Mouse (Mus musculus) cerebellum, postnatal 10 days (tissue): ENCODE measurements around the gene Emsy.

Experiments used
- DNase-seq, 2 experiments: peaks; one replicate each; pipeline ENCODE4 v3.0.0; 2021; ENCODE audit warnings: mixed read lengths in 2 of 2

Gene Emsy

DNA sequence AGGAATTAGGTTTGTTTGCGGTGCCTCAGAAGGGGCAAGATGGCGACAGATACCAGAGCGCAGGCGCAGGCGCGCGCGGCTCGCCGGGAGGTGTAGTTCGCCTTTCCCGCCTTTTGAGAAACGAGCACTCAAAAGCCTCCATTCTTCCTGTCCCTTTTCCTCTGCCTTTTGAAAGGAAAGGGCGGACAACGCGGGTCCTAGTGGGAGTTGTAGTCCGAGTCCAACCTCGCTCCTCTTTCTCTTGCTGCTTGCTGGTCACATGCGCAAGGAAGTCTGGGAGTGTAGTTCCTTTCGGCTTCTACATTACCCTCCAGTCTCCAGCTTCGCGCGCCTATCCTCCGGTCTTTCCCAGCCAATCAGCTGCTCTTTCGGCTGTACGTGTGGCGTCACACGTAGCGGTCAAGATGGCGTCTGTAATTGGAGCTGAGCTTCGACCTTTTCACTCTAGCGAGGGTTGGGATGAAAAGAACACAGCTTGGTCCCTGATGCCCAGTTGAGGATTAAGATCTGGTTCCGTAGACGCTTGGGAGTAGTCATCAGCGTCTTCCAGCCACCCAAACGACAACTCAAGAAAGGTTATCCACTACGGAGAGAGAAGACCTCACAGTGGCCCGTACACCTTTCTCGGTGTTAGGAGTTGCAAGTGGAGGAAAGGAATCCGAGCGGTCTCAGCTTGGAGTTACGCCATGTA lies at the start of gene Emsy:
TSS of gene Emsy (minus strand) at position 253 of the 691 bp plus-strand sequence.
- DNase-seq, result peak; percentile 95 to 96

DNA sequence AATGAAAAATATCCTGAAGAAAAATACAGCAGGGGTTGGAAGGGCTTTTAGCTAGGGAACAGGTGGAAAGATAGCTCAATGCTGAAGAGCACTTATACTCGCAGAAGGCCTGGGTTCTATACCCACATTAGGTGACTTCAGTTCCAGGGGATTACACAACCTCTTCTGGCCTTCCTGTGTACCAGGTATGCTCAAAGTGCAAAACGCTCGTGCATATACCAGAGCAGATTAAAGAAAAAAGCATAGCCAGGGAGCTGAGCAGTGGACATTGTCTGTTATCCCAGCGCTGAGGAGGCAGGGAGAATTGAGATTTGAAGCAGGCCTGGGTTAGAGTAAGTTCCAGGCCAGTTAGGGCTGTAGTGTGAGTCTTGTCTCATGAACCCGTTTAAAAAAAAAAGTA lies 47.7 kb upstream of the Emsy start:
- DNase-seq, result no peak

DNA sequence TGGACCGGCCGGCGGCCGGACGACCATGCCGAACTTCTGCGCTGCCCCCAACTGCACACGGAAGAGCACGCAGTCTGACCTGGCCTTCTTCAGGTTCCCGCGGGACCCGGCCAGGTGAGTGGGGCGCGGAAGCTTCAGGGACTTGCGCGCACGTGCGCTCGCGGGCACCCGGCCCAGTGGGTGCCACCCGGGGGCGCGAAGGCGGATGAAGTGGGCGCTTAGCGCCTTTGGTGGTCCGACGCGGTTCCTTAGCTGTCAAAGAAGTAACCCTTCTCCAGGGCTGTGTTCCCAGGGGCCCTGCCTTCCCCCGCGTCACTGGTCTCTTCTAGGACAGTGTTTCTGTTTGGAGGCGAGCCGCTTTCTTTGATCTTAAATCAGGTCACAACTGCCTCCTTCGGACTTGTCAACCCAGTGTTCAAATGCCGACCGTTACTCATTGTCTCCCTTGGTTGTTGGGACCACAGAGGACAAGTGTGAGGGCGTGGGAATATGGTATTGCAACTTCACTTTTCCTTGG lies 46.8 kb upstream of the Emsy start:
- DNase-seq, result peak in 1 of 2 experiments; percentile 67

DNA sequence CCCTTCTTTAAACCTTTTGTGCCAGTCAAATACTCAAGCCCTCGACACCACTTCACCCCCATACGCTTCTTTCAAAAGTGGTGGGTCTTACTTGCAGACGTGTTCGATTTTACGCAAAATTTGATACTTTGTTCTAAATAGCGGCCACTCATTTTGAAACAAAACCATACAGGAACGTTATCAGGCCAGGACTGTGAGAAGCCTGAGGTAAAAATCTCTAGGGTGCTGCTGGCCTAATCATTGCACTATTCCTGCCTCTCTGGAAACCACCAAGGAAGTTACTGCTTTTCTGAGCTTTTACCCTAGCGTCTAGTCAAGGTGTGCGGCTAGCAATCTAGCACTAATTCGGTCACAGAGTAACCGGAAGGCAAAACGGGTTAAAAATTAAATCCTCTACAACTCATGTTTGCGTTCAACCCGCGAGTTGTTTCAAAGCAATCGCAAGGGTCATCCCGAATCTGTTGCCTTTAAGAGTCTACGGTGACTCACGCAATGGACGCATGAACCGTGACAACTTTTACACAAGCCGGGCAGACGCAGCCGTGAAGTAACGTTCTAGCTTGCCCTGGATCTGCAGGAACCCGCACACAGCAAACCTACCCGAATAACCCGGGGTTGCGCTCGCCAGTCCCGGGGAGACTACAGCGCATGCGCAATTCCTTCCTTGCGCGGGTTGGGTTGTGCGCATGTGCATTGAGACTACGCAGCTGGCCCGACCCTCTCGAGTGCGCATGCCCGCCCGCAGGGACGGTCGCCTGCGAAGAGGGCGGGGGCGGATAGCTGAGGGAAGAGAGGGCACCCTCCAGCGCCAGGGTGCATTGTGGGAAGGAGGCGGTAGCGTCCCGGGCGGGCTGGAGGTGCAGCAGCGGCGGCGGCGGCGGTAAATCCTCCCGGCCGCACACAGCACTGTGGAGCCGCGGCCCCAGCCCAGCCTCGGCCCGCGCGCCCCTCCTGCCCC lies 46.0 kb upstream of the Emsy start, which contains the start of gene Thap12:
TSS of gene Thap12 (plus strand) at position 821 of the 958 bp plus-strand sequence.
- peak; percentile 99 to 100 for DNase-seq

DNA sequence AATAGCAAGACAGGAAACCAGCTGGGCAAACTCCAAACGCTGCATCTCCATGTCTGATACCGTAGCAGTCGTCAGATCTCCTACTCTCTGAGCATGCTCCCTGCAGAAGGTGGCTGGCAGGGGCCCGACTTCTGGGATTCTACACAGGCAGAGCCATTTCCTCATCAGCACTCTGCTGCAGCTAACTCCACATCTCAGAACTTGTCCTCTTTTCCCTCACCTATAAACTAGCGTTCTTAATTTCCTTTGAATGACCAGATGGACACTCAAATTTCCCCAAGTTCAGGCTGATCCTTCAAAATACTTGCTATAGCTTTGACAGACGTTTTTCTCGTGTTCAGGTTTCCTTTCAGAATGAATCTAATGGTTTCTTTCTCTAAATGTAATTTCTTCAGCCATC lies 45.2 kb upstream of the Emsy start:
- DNase-seq, result peak; percentile 28 to 33

DNA sequence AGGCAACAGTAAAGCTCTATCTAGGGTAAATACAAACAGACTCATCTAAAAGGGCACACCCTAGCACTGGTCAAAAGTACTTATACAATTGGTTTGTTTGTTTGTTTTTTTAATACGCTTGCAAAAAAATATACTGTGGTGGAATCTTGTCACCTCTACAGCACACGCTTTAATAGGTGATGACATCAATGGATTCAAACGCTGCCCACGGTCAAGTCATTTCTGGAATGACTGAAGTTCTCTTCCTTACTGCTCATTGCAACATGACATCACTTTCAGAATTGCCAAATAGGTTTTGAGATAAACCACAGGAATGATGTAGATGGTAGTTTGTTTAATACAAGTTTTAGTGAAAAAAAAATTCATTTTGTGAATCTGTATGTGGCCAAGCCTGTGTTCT lies 42.0 kb upstream of the Emsy start:
- no peak for DNase-seq

DNA sequence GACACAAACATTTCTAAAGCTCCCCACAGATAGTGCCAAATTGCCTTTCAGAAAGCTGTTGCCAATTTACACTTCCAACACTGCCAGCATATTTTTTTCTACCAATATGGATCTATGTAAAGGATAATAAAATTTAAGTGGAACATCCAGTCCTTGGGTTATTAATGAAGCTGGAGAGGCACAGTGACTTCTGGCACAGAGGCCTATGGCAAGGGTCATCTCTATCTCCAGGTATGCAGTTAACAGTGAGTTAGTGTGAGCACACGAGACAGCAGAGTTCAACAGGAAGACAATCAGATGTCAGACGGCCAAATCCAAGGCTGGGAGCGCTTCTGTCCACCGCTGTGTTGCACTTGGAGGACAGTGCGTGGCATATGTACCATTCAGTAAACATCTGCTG lies 41.5 kb upstream of the Emsy start:
- DNase-seq, result no peak

DNA sequence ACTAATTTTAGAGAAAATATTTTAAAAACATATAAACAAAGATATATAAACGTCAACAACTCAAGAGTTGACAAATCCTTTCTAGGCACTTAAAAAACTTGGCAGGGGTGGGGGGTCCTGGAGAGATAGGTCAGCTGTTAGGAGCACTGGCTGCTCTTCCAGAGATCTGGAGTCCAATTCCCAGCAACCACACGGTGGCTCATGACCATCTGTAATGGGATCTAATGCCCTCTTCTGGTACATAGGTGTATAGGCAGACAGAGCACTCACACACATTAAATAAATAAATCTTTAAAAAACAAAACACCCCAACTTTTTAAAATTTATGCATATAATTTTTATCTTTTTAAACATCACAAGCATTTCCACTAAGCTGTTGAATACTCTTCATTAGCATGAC lies 40.9 kb upstream of the Emsy start:
- peak; percentile 59 to 62 for DNase-seq

DNA sequence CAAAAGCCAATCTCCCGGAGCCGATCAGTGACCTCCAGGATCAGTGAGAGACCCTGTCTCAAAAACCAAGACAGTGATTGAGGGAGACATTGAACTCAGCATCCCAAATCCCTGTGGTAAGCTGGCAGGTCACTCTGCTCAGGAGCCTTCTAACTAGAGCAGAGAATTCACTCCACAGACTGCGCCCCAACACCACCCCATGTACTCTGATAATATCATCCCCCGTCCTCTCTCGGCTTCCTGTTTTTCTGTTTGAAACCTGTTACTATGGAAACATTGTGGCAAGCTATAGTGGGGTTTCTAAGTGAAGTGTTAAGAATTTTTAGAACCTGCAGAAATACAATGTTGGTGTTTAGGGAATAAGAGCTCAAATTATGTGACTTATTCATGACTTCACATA lies 37.5 kb upstream of the Emsy start:
- no peak for DNase-seq

DNA sequence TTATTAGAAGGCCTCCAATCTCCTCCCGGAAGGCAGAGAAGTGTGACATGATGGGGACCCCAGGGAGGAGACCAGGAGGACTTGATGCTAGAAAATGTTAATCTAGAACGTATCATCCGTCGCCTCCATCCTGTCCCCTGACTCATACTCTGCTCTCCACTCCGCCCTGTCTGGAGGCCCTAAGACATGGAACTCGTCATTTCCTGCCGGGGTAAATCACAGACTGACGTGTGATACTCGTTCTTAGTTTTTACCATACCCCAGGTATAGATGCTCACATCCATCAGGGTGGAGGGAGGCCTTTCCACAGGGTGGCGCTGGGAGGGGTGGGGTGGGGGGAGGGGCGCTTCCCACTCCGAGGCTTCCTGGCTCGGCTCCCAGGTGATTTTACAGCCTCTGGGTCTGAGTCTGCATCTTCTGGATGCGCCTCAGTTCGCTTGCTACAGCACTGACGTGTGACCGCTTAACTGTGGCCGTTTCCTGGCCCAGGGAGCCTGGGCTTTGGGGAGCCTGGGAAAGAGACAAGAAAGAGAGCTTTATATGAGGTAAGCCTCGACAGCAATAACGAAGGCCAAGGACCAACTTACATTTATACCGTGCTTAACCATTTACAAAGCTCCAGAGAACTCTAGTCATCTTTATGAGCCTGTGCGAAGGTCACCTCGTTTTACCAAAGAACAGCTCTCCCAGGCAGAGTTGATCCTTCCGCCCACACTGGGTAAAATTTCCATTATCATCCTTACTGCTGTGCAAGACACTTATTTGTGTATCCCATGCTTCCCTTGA lies 36.4 kb upstream of the Emsy start:
- peak; percentile 44 to 45 for DNase-seq

DNA sequence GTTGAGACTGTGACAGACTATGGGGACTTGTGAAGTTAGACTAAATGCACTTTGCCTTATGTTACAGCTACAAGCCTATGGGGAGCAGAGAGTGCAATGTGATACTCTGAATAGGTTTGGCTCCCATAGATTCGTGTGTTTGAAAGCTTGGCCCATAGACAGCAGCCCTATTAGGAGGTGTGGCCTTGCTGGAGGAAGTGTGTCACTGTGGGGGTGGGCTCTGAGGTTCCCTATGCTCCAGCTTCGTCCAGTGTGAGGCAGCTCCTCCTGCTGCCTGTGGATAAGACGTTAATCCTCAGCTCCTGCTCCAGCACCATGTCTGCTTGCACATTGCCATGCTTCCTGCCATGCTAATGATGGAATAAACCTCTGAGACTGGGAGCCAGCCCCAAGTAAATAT lies 34.2 kb upstream of the Emsy start:
- DNase-seq, result no peak

DNA sequence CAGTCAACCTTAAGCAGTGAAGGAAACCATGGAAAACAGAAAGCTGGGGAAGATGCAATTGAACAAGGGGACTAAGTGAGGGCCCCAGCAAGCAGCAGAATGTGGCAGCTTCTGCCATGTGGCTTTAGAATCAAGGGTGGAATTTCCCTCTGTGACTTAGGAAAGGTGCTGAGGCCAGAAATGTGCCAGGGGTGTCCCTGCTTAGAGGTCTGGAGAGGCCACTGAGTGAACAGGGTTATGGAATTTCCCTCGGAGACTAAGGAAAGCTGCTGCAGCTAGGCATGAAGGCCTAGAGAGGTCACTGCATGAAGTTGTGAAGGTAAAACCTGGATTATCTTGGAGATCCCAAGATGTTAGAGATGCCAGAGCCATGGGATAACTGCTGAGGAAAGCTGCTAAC lies 33.5 kb upstream of the Emsy start:
- DNase-seq, result no peak

DNA sequence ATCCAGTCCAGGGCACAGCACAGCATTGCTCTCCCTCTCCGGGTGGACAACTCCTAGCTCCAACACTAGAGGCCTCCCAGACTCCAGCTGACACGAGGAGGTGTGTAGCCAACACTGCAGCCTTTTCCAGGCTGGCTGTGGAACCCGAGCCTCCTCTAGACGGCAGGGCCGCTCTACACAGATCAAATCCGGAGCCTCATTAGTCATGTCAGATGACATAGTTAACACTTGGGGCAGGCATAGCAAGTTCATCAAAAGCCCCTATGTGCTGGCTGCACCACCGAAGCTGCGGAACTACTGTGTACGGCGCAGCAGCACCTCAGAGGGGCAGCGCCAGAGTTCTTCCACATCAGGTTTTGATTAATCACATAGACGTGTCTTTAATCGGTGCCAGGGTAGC lies 29.3 kb upstream of the Emsy start:
- peak; percentile 50 to 51 for DNase-seq

DNA sequence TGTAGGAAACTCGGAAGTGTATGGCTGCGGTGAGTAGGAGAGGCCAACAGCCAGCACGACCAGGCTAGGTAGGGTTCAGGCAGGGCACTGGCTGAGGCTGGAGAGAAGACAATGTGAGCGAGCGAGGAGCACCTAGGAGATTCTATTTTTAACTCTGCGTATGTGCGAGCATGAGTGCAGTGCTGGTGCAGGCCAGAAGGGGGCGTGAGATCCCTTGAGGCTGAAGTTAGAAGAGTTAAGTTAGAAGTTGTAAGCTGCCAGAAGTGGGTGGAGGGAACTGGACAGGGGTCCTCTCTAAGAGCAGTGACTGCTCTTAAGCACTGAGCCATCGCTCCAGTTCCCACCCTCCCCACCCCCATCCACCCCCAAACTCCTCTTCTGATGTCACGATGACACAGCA lies 26.2 kb upstream of the Emsy start:
- DNase-seq, result no peak

DNA sequence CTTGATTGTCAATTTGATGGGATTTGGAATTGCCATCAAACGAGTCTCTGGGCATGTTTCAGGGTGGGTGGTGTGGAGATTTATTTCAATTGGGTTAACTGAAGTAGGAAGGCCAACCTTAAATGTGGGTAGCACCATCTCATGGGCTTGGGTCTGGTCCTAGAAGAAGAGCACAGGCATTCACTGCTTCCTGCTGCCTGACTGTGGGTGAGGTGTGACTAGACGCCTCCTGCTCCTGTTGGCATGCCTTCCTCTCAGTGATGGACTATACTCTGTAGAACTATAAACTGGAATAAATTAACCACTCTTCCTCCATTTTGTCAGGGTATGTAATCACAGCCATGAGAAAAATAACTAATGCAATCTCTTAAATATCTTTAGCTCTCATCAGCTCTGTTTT lies 24.1 kb upstream of the Emsy start:
- DNase-seq, result no peak

DNA sequence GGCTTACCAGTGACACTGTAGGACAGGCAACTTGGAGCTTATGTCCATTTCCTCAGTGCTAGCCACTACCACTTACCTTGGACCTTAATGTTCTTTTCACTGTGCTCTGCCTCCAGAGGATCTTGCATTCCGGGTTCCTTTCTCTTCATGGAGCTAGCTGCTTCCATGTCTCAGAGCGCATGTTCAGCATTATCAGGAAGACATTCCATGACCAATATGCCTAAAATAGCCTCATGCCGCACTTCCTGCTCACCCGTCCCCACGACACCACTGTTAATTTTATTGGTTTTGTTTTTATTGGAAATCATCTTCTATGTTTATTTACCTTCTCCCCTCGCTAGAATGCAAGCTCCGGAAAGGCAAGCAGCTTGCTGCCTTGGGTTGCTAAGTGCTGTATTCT lies 21.9 kb upstream of the Emsy start:
- DNase-seq, result no peak

DNA sequence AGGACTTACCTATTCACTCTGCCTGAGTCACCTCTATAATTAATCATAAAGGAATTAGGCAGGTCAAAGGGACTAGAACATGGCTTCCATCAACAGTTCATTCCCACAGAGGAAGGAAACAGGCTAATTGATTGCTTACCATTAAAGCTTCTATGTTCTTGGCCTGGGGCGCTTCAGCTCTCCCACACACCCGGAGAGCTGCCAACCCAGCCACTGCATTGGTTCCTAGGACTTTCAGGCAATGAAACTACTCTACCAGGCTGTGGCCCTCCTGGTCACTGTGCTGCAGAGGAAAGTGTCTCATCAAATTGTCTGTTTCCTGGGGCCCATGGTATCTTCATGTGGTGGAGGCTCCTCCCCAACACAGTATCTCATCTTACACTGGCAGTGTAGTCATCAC lies 20.9 kb upstream of the Emsy start:
- no peak for DNase-seq

DNA sequence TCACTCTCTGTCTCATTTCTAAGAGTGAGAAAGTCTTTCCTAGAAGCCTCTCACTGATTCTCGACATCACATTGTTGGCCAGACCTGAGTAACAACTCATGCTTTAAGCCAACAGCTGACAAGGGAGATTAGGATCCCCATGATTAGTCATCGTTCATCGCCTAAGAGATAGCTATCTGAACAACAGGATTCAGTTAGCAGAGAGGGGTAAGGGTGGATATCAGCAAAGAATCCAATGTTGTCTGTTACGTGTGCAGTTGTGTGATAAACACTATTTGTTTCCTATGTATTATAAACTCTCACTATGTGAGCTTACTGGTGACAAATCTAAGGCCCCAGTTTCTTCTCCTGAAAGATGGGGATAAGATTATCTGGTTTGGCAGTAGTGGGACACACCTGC lies 17.8 kb upstream of the Emsy start:
- DNase-seq, result no peak

DNA sequence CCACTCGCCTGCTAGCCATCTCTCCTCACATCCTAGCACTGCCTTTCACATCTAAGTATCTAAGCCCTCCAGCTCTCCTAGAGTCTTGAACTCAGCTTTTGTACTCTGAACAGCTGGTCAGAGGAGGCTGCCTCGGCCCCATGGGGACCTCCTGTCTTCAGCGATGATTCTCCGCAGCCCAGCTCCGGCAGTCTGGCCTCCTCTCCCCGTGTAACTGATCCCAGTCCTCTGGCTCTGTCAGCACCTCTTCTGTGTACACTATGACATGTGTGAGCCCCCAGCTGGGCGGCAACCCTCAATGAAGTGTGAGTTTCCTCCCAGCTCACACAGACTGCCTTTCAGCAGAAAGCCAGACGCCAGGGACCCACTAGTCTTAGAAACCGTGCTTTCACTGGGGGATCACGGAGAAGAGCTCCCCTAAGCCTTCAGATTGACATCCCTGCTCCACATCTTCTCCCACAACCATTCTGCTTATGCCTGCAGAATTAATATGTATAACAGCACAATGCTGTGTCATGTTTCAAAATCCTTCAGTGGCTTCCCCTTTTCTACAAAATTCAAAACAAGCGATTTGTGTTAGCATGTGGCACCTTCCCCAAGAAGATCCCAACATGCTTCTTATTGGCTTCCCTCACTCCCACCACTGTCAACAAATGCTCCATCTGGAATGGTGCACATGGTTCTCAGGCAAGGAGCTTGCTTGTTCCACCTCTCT lies 15.8 kb upstream of the Emsy start:
- DNase-seq, result peak; percentile 50 to 60

DNA sequence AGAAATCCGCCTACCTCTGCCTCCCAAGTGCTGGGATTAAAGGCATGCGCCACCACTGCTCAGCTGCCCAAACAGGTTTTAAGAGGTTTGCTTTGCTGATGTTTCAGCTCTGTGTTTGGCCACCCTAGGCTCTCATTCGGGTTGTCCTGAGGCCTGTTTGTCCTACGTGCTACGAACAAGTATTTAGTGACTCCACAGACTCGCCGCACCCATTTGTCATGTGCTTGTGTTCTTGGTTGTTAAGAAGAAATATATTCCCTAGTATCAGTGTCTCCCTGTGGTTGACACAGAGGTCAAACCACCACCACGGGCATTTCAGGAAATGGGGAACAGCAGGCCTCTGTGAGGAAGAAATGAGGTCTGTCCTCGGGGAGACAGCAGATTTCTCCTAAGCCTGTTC lies 14.8 kb upstream of the Emsy start:
- no peak for DNase-seq

DNA sequence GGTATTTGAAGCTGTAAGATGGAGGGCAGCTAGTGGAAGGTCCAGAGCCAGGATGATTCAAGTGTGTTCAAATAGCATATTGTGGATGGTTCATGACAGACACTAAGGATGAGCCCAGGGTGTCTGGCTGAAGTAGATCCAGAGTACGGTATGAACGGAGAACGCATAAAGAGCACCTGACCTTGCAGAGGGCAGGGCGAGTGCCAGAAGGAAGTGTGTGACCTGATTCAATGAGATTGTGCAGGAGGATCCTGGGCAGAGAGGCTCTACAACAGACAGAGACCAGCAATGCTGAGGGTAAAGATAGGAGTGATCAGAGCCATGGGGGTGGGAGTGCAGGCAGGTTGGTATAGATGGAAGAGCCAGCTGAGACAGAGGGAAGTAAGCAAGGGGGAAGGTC lies 14.2 kb upstream of the Emsy start:
- no peak for DNase-seq
